Mouse (Mus musculus) NIH3T3 (cell line): ENCODE results near the gene Thnsl2.

Experiments used
- DNase-seq: peaks from one replicate; pipeline ENCODE4 v3.0.0-alpha.2; 2012; ENCODE audit warnings: low read depth

Thnsl2 gene

DNA sequence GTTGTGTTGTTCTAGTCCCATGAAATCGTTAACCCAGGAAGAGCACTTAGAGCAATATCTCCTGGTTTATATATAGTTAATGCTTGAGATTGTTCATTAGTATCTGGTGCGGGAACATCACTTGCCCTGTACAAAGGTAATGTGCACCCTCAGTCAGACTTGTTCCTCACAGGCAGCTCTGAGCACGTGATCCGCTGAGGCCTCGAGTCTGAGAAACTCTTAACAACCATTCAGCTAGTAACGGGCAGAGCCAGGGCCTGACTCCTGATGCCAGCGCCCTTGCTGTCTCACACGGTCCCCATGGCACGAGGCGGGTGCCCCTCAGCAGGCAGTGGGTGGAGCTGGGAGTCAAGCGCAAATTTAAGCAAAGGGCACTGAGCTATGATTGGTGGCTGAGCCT is 10.7 kb downstream of the Thnsl2 start:
- DNase-seq: no peak

DNA sequence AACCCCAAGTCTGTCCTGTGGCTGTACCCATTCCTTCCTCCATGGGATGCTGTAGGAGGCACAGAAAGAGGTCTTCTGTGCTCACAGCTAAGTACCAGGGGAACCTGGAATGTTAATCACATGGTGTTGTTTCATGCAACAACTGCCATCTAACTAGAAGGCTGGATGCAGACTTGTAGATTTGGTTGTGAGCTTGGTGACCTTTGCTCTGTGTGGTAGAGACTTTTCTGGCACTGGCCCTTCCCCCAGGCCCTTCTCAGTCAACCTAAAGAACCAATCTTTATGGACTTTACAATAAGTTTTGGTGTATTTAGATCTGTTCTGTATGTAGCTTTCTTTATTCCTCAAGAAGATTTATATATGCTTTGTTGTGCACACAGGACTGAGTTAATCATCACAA is 13.2 kb downstream of the Thnsl2 start:
- DNase-seq: no peak

DNA sequence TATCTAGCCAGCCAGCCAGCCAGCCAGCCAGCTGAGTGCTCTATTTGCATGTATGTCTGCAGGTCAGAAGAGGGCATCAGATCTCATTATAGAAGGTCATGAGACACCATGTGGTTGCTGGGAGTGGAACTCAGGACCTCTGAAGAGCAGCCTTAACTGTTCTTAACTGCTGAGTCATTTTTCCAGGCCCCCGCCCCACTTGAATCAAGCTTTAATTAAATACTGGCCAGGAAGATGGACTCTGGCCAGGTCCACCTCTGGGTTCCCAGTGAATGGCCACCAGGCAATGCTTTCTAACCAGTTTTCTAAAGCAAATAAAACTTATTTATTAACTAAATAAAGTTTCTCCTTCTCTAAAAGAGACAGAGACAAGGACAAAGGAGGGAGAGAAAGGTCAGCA is 14.0 kb downstream of the Thnsl2 start:
- DNase-seq: no peak

DNA sequence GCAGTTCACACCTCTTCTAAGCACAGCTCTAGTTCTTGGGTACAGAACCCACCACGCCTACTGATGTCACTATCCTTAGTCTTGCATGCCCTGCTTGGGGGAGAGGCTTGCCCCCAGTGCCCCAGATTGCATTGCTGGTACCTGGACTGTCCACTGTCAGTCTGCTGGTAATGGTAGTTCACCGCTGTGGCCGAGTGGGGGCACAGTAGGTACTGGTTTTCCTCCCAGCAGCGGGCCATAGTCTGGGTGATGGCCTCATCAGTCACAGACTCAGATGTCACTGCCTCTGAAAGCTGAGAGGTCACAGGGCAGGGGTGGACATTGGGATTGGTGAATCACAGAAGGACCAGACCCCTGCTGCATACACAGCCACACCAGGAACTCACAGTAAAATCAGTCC is 15.2 kb downstream of the Thnsl2 start:
- DNase-seq: no peak

DNA sequence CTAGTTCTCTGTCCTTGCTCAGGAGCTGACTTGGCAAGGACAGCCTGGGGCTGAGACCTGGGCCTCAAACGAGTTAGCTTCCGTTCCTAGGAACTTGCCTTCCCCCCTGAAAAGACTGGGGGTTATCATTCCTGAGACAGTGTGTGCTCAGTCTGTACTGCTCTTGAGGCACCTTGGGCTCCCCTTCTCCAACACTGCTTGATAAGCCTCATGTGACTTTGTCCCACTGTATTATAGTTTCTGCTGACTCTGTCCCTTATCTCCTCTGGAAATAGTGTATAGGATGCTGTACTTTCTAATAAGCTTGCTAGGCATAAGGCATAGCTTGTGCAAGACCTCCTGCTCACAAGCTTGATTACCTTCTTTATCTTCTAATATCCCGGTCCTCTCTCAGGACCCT is 17.9 kb downstream of the Thnsl2 start:
- DNase-seq: no peak

DNA sequence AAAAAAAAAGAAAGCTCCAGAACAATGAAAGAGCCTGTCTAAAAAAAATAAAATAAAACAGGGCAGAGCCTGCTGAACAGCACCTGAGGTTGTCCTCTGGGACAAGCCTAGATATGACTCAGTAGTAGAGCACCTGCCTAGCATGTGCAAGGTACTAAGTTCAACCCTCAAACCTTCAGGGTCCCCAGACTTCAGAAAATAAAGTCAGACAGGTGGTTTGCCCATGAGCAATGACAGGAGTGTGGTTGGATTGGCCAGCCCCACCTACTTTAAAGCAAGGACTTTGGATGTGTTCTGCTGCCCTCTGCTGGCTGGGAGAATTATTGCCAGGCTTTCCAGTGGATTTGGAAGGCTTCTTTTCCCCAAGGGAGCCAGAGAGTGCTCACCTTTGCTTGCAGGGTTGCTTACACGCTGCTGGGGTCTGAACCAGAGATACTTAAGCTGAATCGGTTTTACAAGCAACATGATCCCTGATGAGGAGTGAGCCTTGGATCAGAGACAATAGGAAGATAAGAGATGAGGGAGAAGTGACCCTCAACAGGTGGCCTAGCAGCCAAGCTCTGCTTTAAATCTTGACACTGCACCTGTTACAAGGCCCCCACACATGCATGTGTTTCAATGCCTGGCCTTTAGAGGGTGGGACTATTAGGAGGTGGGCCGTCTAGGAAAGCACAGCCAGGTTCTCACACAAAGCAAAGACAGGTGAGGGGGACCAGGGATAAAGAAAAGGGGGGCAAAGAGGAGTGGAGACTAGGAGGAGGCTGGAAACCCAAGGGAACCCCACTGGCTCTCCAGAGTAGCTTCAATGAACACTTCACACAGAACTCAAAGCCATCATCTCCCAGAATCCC is 19.0 kb downstream of the Thnsl2 start:
- DNase-seq: peak; percentile 82

DNA sequence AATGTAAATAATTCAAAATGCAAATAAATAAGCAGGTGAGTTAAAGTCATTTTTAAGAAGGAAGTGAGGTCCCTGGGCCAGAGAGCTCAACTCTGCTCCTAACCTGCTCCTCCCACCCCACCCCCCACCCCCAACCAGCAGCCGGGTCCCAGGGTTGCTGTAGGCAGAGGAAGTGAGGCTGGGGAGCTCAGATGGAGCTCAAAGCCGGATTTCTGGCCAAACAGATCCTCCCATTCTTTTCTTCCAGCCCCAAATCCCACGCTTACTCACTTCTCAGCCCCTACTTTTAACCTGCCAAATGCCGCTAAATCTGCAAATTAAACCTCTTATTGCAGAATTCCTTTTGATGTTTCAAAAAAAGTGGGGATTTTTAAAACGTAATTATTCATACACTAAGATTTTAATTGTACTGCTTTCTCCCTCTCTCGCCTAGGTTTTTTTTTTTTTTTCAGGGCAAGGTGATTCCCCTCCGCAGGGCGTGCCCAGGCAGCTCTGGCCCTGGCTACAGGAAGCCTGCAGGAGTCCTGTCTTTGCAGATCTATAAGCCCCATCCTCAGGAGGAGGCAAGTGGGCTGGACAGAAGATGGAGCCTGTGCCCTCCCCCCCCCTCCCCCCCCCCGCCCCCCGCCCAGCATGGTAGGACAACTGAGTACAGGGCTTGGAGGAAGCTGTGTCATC is 24.5 kb downstream of the Thnsl2 start:
- DNase-seq: no peak

DNA sequence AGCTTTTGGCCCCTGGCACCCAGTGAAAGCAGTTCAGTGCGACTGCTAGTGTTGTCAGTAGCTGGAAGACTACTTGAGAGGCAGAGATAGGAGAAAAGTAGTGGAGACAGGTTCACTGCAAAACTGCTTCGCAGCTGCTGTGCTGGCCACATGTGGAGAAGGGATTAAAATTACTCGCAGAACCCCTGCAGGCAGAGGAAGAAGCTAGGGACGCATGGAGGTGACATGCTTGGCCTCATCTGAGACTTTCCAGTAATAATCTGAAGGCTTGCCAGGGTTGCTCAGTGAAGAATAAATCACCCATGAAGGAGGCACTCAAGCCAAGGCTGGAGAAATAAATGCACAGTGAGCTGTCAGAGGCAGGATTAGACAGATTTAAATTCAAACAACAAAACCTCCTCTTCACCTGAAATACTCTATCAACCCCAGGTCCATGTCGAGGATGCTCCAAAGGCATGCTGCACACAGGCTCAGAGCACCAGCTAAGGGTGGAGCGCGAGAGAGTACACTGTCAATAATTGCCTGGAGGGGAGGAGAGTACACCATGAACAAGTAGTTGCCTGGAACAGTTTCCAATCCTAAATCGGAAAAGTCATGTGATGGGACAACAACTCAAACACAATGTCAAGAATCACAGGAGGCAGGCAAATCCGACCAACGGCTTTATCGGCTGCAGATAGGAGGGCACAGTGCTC is 32.7 kb downstream of the Thnsl2 start:
- DNase-seq: no peak

DNA sequence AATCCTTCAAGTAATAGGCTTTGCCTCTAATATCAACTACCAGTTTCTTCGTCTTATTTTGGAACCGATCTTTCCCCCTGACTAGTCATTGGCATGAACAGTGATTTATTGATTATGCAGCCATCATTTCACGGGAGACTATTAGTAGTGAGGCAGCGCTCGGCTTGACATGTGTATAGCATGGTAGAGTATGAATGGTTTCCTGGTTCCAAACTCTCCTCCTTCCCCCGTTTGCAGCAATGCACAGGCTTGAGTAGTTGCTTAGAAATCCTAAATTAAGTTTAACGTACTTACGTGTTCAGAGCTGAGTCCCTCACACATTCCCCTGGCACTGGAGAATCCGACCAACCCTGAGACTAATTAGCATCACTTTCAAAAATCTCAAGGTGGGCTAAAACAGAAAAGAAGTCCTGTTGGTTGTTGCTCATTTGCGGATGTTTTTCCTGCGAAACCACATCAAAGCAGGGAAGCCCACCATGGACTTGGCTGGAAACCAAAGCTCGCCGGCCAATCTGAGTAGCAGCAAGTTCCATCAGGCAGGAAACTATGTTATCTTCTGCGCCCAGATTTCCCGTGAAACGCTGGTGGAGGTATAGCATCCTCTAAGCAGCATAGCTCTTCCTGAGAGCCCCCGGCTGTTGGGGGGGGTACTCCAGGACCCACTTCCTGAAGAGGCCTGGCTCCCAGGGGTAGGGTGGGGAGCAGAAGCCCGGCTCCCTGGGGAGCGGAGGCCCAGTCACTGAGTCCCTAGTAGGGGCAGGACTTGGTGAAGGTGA is 37.9 kb downstream of the Thnsl2 start:
- no peak for DNase-seq

DNA sequence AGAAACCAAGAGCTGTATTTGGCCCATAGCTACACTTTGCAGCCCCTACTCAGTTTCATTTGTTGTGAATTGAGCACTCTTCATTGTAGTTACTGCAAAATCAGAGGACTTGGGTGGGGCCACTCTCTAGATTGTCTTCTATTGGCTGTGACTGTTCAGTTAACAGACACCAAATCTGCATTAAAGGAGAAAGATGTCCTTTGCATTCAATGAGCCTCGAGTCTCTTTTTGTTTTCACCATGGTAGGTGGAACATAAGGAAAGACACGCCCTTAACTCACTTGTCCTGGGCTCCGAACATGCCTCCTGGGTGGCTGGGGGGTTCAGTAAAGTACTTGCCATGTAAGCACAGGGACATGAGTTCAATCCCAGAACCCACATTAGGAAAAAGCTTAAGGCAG is 48.1 kb downstream of the Thnsl2 start:
- no peak for DNase-seq

DNA sequence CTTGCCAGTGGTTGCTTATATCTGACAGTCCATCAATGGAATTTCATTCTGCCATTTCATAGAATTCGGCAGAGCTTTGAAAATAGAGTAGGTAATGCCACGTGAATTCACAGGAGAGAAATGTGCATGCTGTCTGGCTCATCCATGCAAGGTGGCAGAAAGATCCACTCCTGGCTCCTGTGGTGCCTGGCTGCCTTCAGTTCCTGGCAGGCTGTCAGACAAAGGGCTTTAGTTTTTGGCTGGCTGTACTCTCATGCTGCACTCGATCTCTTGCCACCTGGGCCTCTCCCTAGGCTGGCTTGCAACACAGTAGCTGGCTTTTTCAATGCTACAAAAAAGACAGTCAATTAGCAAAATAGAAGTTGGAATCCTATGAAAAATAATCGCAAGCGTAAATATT is 49.5 kb downstream of the Thnsl2 start:
- no peak for DNase-seq

DNA sequence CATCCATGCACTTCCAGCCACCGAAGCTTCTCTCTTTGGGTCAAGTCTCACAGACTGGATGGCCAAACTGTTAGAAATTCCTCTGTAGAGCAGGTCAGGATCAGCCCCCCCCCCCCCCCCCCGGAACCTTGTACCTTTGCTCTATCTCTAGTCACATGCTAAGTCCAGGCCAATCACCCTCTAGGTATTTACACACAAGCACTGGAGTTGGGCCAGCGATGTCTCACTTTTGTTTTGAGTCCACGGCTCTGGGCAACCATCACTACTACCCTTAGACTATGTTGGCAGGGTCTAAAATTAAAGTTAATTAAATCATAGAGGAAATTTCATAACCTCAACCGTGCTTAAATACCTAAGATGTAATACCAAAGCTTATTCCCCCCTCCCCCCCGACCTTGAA is 50.6 kb downstream of the Thnsl2 start:
- no peak for DNase-seq

DNA sequence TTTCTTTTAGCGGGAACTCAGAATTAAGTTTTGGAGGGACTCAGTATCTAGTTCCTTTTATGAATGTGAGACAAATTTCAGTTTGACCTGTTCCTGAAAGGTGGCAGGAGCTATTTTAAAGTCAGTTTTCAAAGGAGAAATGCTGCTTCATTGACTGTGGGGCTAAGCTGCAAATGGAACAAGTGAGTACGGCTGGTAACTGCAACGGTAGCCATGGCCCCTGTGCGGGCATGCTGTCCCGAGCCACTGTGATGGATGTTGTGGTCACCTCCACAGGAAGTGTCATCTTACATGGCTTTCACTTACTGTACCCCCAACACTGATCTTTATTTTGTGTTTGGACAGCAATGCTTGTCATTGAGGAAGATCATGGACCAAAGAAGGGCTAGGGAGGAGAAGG is 53.8 kb downstream of the Thnsl2 start:
- no peak for DNase-seq

DNA sequence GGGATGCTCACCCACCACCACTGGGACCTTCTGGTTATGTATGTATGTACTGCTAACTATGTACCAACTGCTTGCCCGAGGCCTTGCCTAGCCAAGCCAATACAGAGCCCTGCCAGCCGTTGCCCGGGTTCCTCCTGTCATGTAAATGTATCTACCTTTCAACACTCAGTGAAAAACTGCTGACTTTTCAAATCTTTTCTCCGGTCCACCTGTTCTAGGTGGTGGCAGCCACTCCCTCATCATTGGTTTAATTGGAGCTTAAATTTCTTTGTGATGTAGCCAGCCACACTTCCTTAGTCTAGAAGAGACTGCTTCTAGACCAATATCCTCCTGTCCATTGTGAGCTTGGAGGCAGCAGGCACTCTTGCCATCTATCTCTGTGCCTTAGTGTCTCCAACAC is 54.5 kb downstream of the Thnsl2 start:
- no peak for DNase-seq

DNA sequence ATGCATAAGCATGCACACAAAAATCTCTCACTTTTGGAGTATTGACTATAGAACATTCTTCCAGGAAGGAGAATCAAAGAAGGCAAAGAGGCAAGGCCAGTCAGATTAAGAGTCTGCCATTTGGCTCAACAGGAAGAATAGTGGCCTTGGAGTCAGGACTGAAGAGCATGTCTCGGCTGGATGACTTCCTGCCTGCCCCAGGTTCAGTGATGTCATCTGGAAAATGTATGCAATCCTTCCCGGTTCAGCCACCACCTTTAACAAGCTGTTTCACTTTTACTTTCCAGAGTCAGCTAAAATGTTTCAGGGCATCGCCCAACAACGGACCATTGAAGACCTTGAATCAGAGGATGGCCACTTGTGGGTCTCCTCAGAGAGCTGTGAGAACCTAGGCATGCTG is 55.2 kb downstream of the Thnsl2 start:
- no peak for DNase-seq

DNA sequence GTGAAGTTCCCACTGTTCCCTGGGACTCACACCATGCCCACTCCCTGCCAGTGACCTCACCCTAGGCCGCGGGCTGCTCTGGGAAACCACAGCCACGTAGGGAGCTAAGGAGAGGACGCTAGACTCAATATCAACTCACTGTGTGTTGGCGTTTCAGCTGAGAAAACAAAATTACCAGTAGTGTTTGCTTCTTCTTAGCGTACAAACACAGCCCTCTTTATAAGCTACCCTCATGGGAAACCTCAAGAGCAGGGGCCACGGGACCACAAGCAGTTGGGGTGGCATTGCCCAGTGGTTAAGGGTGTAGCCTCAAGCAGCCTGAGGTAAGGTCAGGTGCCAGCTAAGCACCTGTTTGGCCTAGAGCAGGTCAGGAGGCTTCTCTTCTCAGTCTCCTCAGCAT is 60.8 kb downstream of the Thnsl2 start:
- DNase-seq: no peak

DNA sequence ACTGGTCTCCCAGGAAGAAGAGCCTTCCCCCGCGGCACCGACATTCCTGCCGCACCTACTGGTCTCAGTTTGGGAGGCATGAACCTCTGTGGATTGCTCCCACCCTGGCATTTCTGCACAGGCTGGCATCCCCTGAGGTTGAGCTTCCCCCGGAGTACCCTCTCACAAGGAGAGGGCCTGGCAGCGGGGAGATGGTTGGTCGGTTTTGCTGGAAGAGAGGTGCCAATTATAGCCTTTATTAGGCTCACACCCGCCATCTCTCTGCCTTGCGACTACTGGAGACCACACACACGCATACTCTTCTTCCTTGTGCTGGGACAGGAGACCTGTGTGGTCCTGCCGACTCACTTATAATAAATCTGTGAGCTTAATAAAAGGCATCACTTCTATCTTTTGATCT is 62.2 kb downstream of the Thnsl2 start:
- no peak for DNase-seq

DNA sequence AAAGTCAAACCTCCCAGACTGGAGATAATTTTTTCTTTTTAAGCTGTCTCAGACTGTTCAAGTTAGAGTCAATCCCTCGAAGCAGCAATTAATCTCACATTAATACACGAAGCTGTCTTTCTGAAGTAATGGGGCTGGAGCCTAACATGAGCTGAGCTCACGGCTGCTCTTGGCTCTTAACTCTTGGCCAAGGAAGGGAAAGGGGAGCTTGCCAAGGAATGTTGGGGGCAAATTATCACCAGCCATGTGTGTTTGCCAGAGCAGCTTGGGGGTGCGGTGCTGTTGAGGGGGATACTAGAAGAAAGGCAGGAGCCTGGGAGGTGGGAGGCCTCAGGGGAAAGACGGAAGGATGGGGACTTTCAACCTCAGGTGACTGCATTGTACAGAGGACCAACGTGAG is 63.0 kb downstream of the Thnsl2 start:
- DNase-seq: no peak
